10 mouse cellular contexts compared by ENCODE assay signal in the genomic region with DNA sequence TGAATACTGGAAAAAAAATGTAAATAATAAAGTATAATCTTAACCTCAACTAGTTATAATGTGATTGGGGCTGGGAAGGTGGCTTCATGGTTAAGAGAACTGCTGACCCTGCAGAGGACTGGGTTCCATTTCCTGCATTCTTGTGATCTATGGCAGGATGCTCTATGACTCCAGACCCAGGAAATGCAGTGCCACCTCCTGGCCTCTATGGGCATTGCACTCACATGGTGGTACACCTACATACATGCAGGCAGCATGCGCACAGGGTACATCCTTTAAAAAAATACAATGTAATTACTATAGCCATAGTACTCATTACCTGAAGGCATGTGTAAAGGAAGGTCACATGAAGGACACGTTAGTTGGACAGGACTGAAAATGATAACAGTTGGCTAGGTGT. TPM values are rescaled to one million over a fixed set of nuclear protein-coding genes. Genes with fewer than 3 reads are reported as not detected.
A peak's percentile ranks its signal among the peaks of the same experiment; 100 is the strongest.
DNase-seq lines count a peak whose midpoint lies in the region; ATAC-seq lines count a peak whose summit lies in the region.
"Had no signal": no experiment of that assay in that cellular context is flagged by ENCODE, and none has a peak within 500 bp of the region (broad histone marks: within the 10 kb centered on the region; RNA-seq: fewer than 3 reads in every experiment).

No protein-coding gene starts in this region.

- peak; percentile 44 for DNase-seq in hindbrain, embryonic 11.5 days (ENCODE audit: low spot score)
- DNase-seq in B cell, adult 2 months = peak; percentile 54 to 60
- DNase-seq in T-cell, adult 2 months (ENCODE audit: low spot score) = peak; percentile 41
- peak; percentile 70 for DNase-seq in thymus, postnatal 14 days
- no peak for DNase-seq in limb, embryonic 10.5 days (ENCODE audit: low spot score)

- no peaks in the 10 kb centered on the region for H3K9me3 ChIP-seq in hindbrain, embryonic 11.5 days (ENCODE audit: control insufficient read depth, low read length)
- H3K9me3 ChIP-seq in hindbrain, embryonic 16.5 days (ENCODE audit: control insufficient read depth, low read length) = no peaks in the 10 kb centered on the region
- no peaks in the 10 kb centered on the region for H3K9me3 ChIP-seq in liver, embryonic 12.5 days (replicated peaks)
- no peaks in the 10 kb centered on the region for H3K9me3 ChIP-seq in limb, embryonic 10.5 days (replicated peaks)
- H3K9me3 ChIP-seq: embryonic facial prominence, embryonic 12.5 days; limb, embryonic 15.5 days had no signal

- 0 out of 2 replicates have a peak, but pooled peaks cover 3% of the 10 kb centered on the region for H3K4me1 ChIP-seq in hindbrain, embryonic 11.5 days (replicated peaks; ENCODE audit: control insufficient read depth, insufficient read depth, low read length)
- H3K4me1 ChIP-seq in hindbrain, embryonic 16.5 days (ENCODE audit: control insufficient read depth, insufficient read depth, low read depth, low read length) = peaks cover 27% of the 10 kb centered on the region
- peaks cover 29% of the 10 kb centered on the region for H3K4me1 ChIP-seq in liver, embryonic 12.5 days
- H3K4me1 ChIP-seq in limb, embryonic 10.5 days = 0 out of 2 replicates have a peak, but pooled peaks cover 3% of the 10 kb centered on the region

- WGBS in hindbrain, embryonic 11.5 days = 49% methylated on average over 2 of the region's 2 CpGs
- WGBS in hindbrain, embryonic 16.5 days = 50% methylated on average over 2 of the region's 2 CpGs
- 44% methylated on average over 2 of the region's 2 CpGs for WGBS in liver, embryonic 12.5 days (ENCODE audit: insufficient replicate concordance)
- 46% methylated on average over 2 of the region's 2 CpGs for WGBS in limb, embryonic 10.5 days

- H3K36me3 ChIP-seq in hindbrain, embryonic 11.5 days (ENCODE audit: control insufficient read depth, insufficient read depth, low read length) = no peaks in the 10 kb centered on the region
- no peaks in the 10 kb centered on the region for H3K36me3 ChIP-seq in hindbrain, embryonic 16.5 days (ENCODE audit: control insufficient read depth, insufficient read depth, low read length)
- H3K36me3 ChIP-seq in liver, embryonic 12.5 days = no peaks in the 10 kb centered on the region
- peaks cover 10% of the 10 kb centered on the region for H3K36me3 ChIP-seq in limb, embryonic 10.5 days
- H3K36me3 ChIP-seq: embryonic facial prominence, embryonic 12.5 days; limb, embryonic 15.5 days had no signal

- no peak for ATAC-seq in hindbrain, embryonic 11.5 days (ENCODE audit: low FRiP score)
- ATAC-seq in hindbrain, embryonic 16.5 days = no peak
- peak; percentile 40; the same call in 1 of the 2 replicates for ATAC-seq in liver, embryonic 12.5 days
- ATAC-seq in frontal cortex, adult (ENCODE audit: low TSS enrichment) = no peak

- no peak overlapping the region for H3K4me2 ChIP-seq in hindbrain, embryonic 11.5 days (replicated peaks; ENCODE audit: low read depth, low read length)
- H3K4me2 ChIP-seq in hindbrain, embryonic 16.5 days (ENCODE audit: low read length) = no peak overlapping the region
- no peak overlapping the region for H3K4me2 ChIP-seq in liver, embryonic 12.5 days
- H3K4me2 ChIP-seq: embryonic facial prominence, embryonic 12.5 days; limb, embryonic 15.5 days had no signal

- H3K27me3 ChIP-seq in hindbrain, embryonic 11.5 days (ENCODE audit: control insufficient read depth, insufficient read depth, low read length) = no peaks in the 10 kb centered on the region
- H3K27me3 ChIP-seq in hindbrain, embryonic 16.5 days (replicated peaks; ENCODE audit: control insufficient read depth, insufficient read depth, low read length) = no peaks in the 10 kb centered on the region
- H3K27me3 ChIP-seq in liver, embryonic 12.5 days (replicated peaks) = no peaks in the 10 kb centered on the region
- no peaks in the 10 kb centered on the region for H3K27me3 ChIP-seq in limb, embryonic 10.5 days (ENCODE audit: low read depth, poor library complexity, severe bottlenecking)
- H3K27me3 ChIP-seq: embryonic facial prominence, embryonic 12.5 days; limb, embryonic 15.5 days had no signal

- no peak overlapping the region for H3K27ac ChIP-seq in hindbrain, embryonic 11.5 days (ENCODE audit: low read depth, low read length)
- no peak overlapping the region for H3K27ac ChIP-seq in hindbrain, embryonic 16.5 days (ENCODE audit: low read depth, low read length)
- H3K27ac ChIP-seq in liver, embryonic 12.5 days = no peak overlapping the region
- no peak overlapping the region for H3K27ac ChIP-seq in limb, embryonic 10.5 days
- H3K27ac ChIP-seq: embryonic facial prominence, embryonic 12.5 days; limb, embryonic 15.5 days had no signal

- no peak overlapping the region for H3K9ac ChIP-seq in hindbrain, embryonic 11.5 days (ENCODE audit: low read depth, low read length)
- no peak overlapping the region for H3K9ac ChIP-seq in hindbrain, embryonic 16.5 days (ENCODE audit: low read depth, low read length)
- no peak overlapping the region for H3K9ac ChIP-seq in liver, embryonic 12.5 days
- H3K9ac ChIP-seq: embryonic facial prominence, embryonic 12.5 days; limb, embryonic 15.5 days had no signal

- H3K4me3 ChIP-seq in hindbrain, embryonic 11.5 days (ENCODE audit: low read depth, low read length) = no peak overlapping the region
- no peak overlapping the region for H3K4me3 ChIP-seq in hindbrain, embryonic 16.5 days (ENCODE audit: low read length)
- H3K4me3 ChIP-seq in liver, embryonic 12.5 days = no peak overlapping the region
- H3K4me3 ChIP-seq in limb, embryonic 10.5 days = no peak overlapping the region
- H3K4me3 ChIP-seq: embryonic facial prominence, embryonic 12.5 days; limb, embryonic 15.5 days had no signal

RNA-seq across cellular contexts. Expression of gene Gm10197, which starts 8.6 kb away (rescaled TPM):
- polyA plus RNA-seq in hindbrain, embryonic 11.5 days (2014; fragmentation: Nextera tagmentation; extraction: Ambion mirVana) = not detected in 2 replicates
- polyA plus RNA-seq in hindbrain, embryonic 16.5 days (2015; fragmentation: Nextera tagmentation; extraction: Ambion mirVana) = not detected in 2 replicates
- polyA plus RNA-seq in liver, embryonic 12.5 days (2016; fragmentation: Nextera tagmentation; extraction: Ambion mirVana) = not detected in 2 replicates
- polyA plus RNA-seq in limb, embryonic 10.5 days (2016; fragmentation: Nextera tagmentation; extraction: Ambion mirVana) = 6.6 TPM in 1 of 2 replicates, not detected in the other
- polyA plus RNA-seq: embryonic facial prominence, embryonic 12.5 days; limb, embryonic 15.5 days had no signal

RNA-seq across cellular contexts. Expression of gene Smndc1, which starts 27.4 kb away (rescaled TPM):
- 51.5 and 56.0 TPM in 2 replicates for polyA plus RNA-seq in hindbrain, embryonic 11.5 days (2014; fragmentation: Nextera tagmentation; extraction: Ambion mirVana)
- 26.9 and 29.8 TPM in 2 replicates for polyA plus RNA-seq in hindbrain, embryonic 16.5 days (2015; fragmentation: Nextera tagmentation; extraction: Ambion mirVana)
- polyA plus RNA-seq in liver, embryonic 12.5 days (2016; fragmentation: Nextera tagmentation; extraction: Ambion mirVana) = 29.3 and 30.6 TPM in 2 replicates
- polyA plus RNA-seq in limb, embryonic 10.5 days (2016; fragmentation: Nextera tagmentation; extraction: Ambion mirVana) = 41.2 and 43.8 TPM in 2 replicates

RNA-seq across cellular contexts. Expression of gene Mxi1, which starts 52.6 kb away (rescaled TPM):
- polyA plus RNA-seq in hindbrain, embryonic 11.5 days (2014; fragmentation: Nextera tagmentation; extraction: Ambion mirVana) = 59.6 and 73.7 TPM in 2 replicates
- 18.9 and 27.8 TPM in 2 replicates for polyA plus RNA-seq in hindbrain, embryonic 16.5 days (2015; fragmentation: Nextera tagmentation; extraction: Ambion mirVana)
- 38.3 and 39.3 TPM in 2 replicates for polyA plus RNA-seq in liver, embryonic 12.5 days (2016; fragmentation: Nextera tagmentation; extraction: Ambion mirVana)
- 28.6 and 32.4 TPM in 2 replicates for polyA plus RNA-seq in limb, embryonic 10.5 days (2016; fragmentation: Nextera tagmentation; extraction: Ambion mirVana)
